Mouse (Mus musculus) CH12.LX (cell line): ENCODE results near the gene Srp14. TPM values are rescaled to one million over a fixed set of nuclear protein-coding genes. Genes with fewer than 3 reads are reported as not detected.
A peak's percentile ranks its signal among the peaks of the same experiment; 100 is the strongest.

Experiments
- DNase-seq: peaks from one replicate; pipeline ENCODE4 v3.0.0-alpha.2; 2013; ENCODE audit errors: extremely low read depth
- H3K27ac ChIP-seq: 2 replicates; pipeline ENCODE4 v1.5.1; 2012; ENCODE audit warnings: low read depth, mild to moderate bottlenecking, control low read depth, moderate library complexity; ENCODE audit not compliant: insufficient read depth
- H3K27me3 ChIP-seq: replicated peaks from 2 replicates; pipeline ENCODE3; 2012; ENCODE audit warnings: inconsistent platforms
- H3K36me3 ChIP-seq, 2 experiments: replicated peaks in 1 of 2; 2 replicates each; pipeline versions ENCODE3 to v1.6.1; 2012; ENCODE audit warnings: inconsistent platforms in 1 of 2, low read length in 1 of 2, mild to moderate bottlenecking in 1 of 2, mixed read lengths in 1 of 2, moderate library complexity in 1 of 2; ENCODE audit not compliant: control insufficient read depth in 1 of 2, insufficient read depth in 1 of 2
- H3K4me1 ChIP-seq, 2 experiments: 2 replicates each; pipeline ENCODE4 v1.6.1; 2012; ENCODE audit warnings: inconsistent platforms in 1 of 2, moderate library complexity in 1 of 2; ENCODE audit not compliant: insufficient read depth in 2 of 2, control insufficient read depth in 1 of 2
- H3K4me2 ChIP-seq: 2 replicates; pipeline ENCODE4 v1.6.1; 2012; ENCODE audit warnings: low read depth, mild to moderate bottlenecking, control low read depth; ENCODE audit not compliant: poor library complexity, insufficient read depth, severe bottlenecking
- H3K4me3 ChIP-seq, 3 experiments: fragments of 150-350 bp in 1 of 3; sonication (generic) in 1 of 3; replicated peaks in 1 of 3; 2 replicates each; pipeline versions ENCODE3 to v1.5.1; 2011 to 2012; ENCODE audit warnings: low read depth in 2 of 3, low read length in 2 of 3, mild to moderate bottlenecking in 2 of 3, moderate library complexity in 2 of 3, control low read depth in 1 of 3, improper control_type of control experiment in 1 of 3, inconsistent platforms in 1 of 3, mixed read lengths in 1 of 3; ENCODE audit not compliant: poor library complexity in 1 of 3
- H3K79me2 ChIP-seq: replicated peaks from 2 replicates; pipeline ENCODE4 v1.6.1; 2012; ENCODE audit warnings: mild to moderate bottlenecking, moderate library complexity; ENCODE audit not compliant: control insufficient read depth, poor library complexity, insufficient read depth, severe bottlenecking; ENCODE audit errors: extremely low read depth
- H3K9ac ChIP-seq: 2 replicates; pipeline ENCODE4 v1.6.1; 2012; ENCODE audit warnings: low read depth, mild to moderate bottlenecking, control low read depth, moderate library complexity; ENCODE audit not compliant: insufficient read depth
- H3K9me3 ChIP-seq: replicated peaks from 2 replicates; pipeline ENCODE3; 2012; ENCODE audit warnings: low read length, inconsistent platforms, mixed read lengths
- BHLHE40 ChIP-seq: IDR thresholded peaks from 2 replicates; pipeline ENCODE4 v1.6.1; 2011; ENCODE audit warnings: mild to moderate bottlenecking, low read depth, low read length, improper control_type of control experiment
- CHD1 ChIP-seq: IDR thresholded peaks from 2 replicates; pipeline ENCODE4 v1.6.1; 2012; ENCODE audit warnings: low read depth, low read length, improper control_type of control experiment, inconsistent platforms
- CTCF ChIP-seq, 2 experiments: IDR thresholded peaks in 1 of 2; conservative IDR thresholded peaks in 1 of 2; 2 replicates each; pipeline ENCODE4 v1.5.1; 2011 to 2012; ENCODE audit warnings: low read depth in 2 of 2, low read length in 2 of 2, improper control_type of control experiment in 1 of 2, inconsistent platforms in 1 of 2, mild to moderate bottlenecking in 1 of 2, moderate library complexity in 1 of 2
- GABPA ChIP-seq: IDR thresholded peaks from 2 replicates; pipeline ENCODE4 v1.6.1; 2012; ENCODE audit warnings: low read depth, low read length, improper control_type of control experiment, inconsistent platforms; ENCODE audit not compliant: insufficient replicate concordance
- HCFC1 ChIP-seq: IDR thresholded peaks from 2 replicates; pipeline ENCODE4 v1.6.1; 2012; ENCODE audit warnings: low read depth, mild to moderate bottlenecking, inconsistent platforms, low read length, improper control_type of control experiment
- IRF4 ChIP-seq: IDR thresholded peaks from 2 replicates; pipeline ENCODE4 v1.6.1; 2014; ENCODE audit warnings: low read depth, mild to moderate bottlenecking, inconsistent platforms, low read length, improper control_type of control experiment
- MAFK ChIP-seq: IDR thresholded peaks from 2 replicates; pipeline ENCODE4 v1.6.1; 2011; ENCODE audit warnings: low read length, improper control_type of control experiment; ENCODE audit not compliant: insufficient replicate concordance
- MAX ChIP-seq: IDR thresholded peaks from 2 replicates; pipeline ENCODE4 v1.6.1; 2011; ENCODE audit warnings: low read length, improper control_type of control experiment
- MAZ ChIP-seq: IDR thresholded peaks from 2 replicates; pipeline ENCODE4 v1.6.1; 2012; ENCODE audit warnings: low read depth, mild to moderate bottlenecking, inconsistent platforms, low read length, improper control_type of control experiment, moderate library complexity
- MXI1 ChIP-seq: IDR thresholded peaks from 2 replicates; pipeline ENCODE4 v1.6.1; 2011; ENCODE audit warnings: mild to moderate bottlenecking, low read depth, low read length, improper control_type of control experiment
- USF1 ChIP-seq: IDR thresholded peaks from 2 replicates; pipeline ENCODE4 v1.6.1; 2014; ENCODE audit warnings: low read depth, mild to moderate bottlenecking, inconsistent platforms, low read length, improper control_type of control experiment
- ZKSCAN1 ChIP-seq: IDR thresholded peaks from 2 replicates; pipeline ENCODE4 v1.6.1; 2012; ENCODE audit warnings: low read depth, inconsistent platforms, low read length, improper control_type of control experiment, borderline replicate concordance
- ZMIZ1 ChIP-seq: IDR thresholded peaks from 2 replicates; pipeline ENCODE4 v1.6.1; 2012; ENCODE audit warnings: low read depth, mild to moderate bottlenecking, inconsistent platforms, low read length, improper control_type of control experiment
- ZNF384 ChIP-seq: IDR thresholded peaks from 2 replicates; pipeline ENCODE4 v1.6.1; 2012; ENCODE audit warnings: low read depth, low read length, improper control_type of control experiment, inconsistent platforms
- dilution Hi-C: fragments of 300-500 bp; cut with MboI; formaldehyde crosslinking; loops from 2 replicates; pipeline ENCODE4 v1.14.3; 2020; ENCODE audit warnings: low sequenced_read_pairs; ENCODE audit not compliant: extremely low pct_unique_long_range_greater_than_20kb, extremely low pct_ligation_motif_present
- in situ Hi-C: fragments of 300-500 bp; cut with MboI; formaldehyde crosslinking; loops from 3 replicates; pipeline ENCODE4 v1.14.3; 2019; ENCODE audit warnings: low sequenced_read_pairs, low pct_ligation_motif_present, low pct_unique_long_range_greater_than_20kb, mixed read lengths
- polyA plus RNA-seq: library from polyadenylated mRNA; unstranded; fragments of >175 nt; gene quantifications from 2 replicates; pipeline ENCODE4 v1.2.1, GENCODE M21; 2012; ENCODE audit warnings: low read depth; ENCODE audit not compliant: insufficient read length
- total RNA-seq, 2 experiments: library from RNA; depleted of rRNA; stranded (reverse); fragments of 300-350 nt in 1 of 2; fragments of >200 nt in 1 of 2; gene quantifications; 2 replicates each; pipeline ENCODE4 v1.2.3; 2012 to 2014

Srp14 gene
- total and polyA plus RNA-seq, 3 experiments, result 139 to 215 (median 151) TPM

GRCm38 (mm10) chr2:118497890-118498289 is 18.4 kb upstream of the Srp14 start:
- peaks cover 18 to 51% of the 10 kb centered on the region in 2 experiments for H3K4me1 ChIP-seq
- no peak for TF ChIP-seq IRF4
- no peak for TF ChIP-seq USF1
- TF ChIP-seq ZKSCAN1, result no peak
- no peak for TF ChIP-seq ZMIZ1
- no peak for TF ChIP-seq HCFC1
- TF ChIP-seq CTCF (conservative IDR thresholded peaks at IDR 0.05 in 1 of 2, IDR thresholded peaks at IDR 0.05 in 1 of 2; ENCODE audit: low read depth in 2 of 2, low read length in 2 of 2), result no peak
- TF ChIP-seq MAFK, result no peak
- no peak for TF ChIP-seq GABPA
- no peak for TF ChIP-seq ZNF384
- no peak for TF ChIP-seq BHLHE40
- TF ChIP-seq MAZ, result no peak
- H3K4me3 ChIP-seq, result no peak overlapping the region
- peaks cover 35% of the 10 kb centered on the region for H3K27me3 ChIP-seq
- H3K4me2 ChIP-seq, result no peak overlapping the region
- H3K36me3 ChIP-seq, result no peaks in the 10 kb centered on the region
- in situ Hi-C loops (loop anchor here (25.0 kb wide), 2 partner anchors 239 to 389 kb away; partner anchors contain the start of genes Inafm2 and Plcb2), dilution Hi-C loops (no loop called here)
- H3K9me3 ChIP-seq, result no peaks in the 10 kb centered on the region
- no peaks in the 10 kb centered on the region for H3K79me2 ChIP-seq
- no peak overlapping the region for H3K27ac ChIP-seq
- DNase-seq, result no peak
- no peak overlapping the region for H3K9ac ChIP-seq

- peak; percentile 49 for DNase-seq
- Histone ChIP-seq H3K9me3 (no peaks in the 10 kb centered on the region), H3K27me3 (peaks cover 13% of the 10 kb centered on the region), H3K4me1 (peaks cover 33 to 65% of the 10 kb centered on the region in 2 experiments), H3K36me3 (no peaks in the 10 kb centered on the region), H3K27ac (no peak overlapping the region), H3K4me3 (no peak overlapping the region), H3K9ac (no peak overlapping the region), H3K4me2 (no peak overlapping the region), H3K79me2 (no peaks in the 10 kb centered on the region)
- TF ChIP-seq BHLHE40, result 0 out of 2 replicates have a peak, but pooled peaks have one; percentile 7
- TF ChIP-seq MAX, result 0 out of 2 replicates have a peak, but pooled peaks have one; percentile 13
- no peak for TF ChIP-seq MAZ
- no peak for TF ChIP-seq MXI1
- no peak for TF ChIP-seq CHD1
- dilution Hi-C loops, result no loop called here
- in situ Hi-C loops, result loop anchor here (25.0 kb wide), 2 partner anchors 242 to 392 kb away; partner anchors contain the start of genes Inafm2 and Plcb2
Observed at GRCm38 (mm10) chr2:118495024-118495423, 15.5 kb upstream of the Srp14 start.
